Mouse (Mus musculus): ENCODE measurements at regions not wholly inside any gene's neighbourhood (a gene's known extent, or its start where the extent isn't known, plus 50 kb on each side); places are given as distances from the start of the nearest gene placed in this dataset.

DNA sequence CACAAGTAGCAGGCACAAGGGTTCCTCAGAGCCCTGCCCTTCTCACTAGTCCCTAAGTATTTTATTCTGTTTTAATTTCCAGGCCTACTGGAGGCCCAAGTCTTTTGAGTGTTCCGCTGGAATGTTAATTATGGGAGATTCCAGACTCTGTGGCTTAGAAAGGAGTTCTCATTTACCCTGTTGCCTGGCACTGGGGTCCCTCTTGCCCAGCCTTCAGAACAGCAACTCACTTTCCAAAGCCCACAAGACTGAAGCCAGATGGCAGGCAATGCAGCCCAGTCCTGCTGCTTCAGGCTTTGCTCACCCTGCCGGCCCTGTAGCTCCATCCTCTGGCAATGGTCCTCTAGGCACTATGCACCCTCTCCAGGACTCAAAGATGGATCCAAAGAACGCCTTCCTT is 84.5 kb upstream of the Lmo4 start:
- DNase-seq, result no peak
- no peaks in the 10 kb centered on the region for H3K36me3 ChIP-seq (ENCODE audit: control insufficient read depth, insufficient read depth, low read length)
- TF ChIP-seq POLR2A (IDR thresholded peaks at IDR 0.05; ENCODE audit: control insufficient read depth, extremely low read depth, insufficient read depth, low read length, poor library complexity) (no peak), CTCF (IDR thresholded peaks at IDR 0.05; ENCODE audit: borderline replicate concordance, control insufficient read depth, extremely low read depth, insufficient read depth, low read length, poor library complexity) (no peak)
- H3K27ac ChIP-seq (ENCODE audit: control insufficient read depth, insufficient read depth, low read length), result no peak overlapping the region
- H3K4me1 ChIP-seq (replicated peaks; ENCODE audit: control insufficient read depth, insufficient read depth, low read length), result no peaks in the 10 kb centered on the region
- no peak overlapping the region for H3K4me3 ChIP-seq (ENCODE audit: control insufficient read depth, insufficient read depth, low read length)
- H3K27me3 ChIP-seq (ENCODE audit: control insufficient read depth, insufficient read depth, low read length), result no peaks in the 10 kb centered on the region
- WGBS, result 94% methylated on average over 3 of the region's 3 CpGs

DNA sequence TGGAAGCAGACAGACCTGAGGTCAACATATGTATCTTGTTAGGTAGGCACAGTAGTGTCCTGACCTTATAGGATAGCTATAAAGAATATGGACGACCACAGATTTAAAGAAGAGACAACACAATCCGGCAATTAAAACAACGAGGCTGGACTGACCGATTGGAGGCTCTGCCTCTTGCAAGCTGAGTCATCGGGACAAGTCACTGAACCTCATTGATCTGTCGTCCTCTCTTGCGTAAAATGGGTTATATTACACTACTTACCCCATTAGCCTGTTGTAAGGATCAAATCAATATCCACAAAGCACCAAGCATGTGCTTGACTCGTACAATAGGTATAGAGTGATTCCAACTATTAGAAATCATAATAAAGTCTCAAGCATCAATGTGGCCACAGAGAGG is 81.1 kb upstream of the Lmo4 start:
- no peak overlapping the region for H3K27ac ChIP-seq (ENCODE audit: control insufficient read depth, insufficient read depth, low read length)
- H3K36me3 ChIP-seq (ENCODE audit: control insufficient read depth, insufficient read depth, low read length), result no peaks in the 10 kb centered on the region
- H3K4me1 ChIP-seq (replicated peaks; ENCODE audit: control insufficient read depth, insufficient read depth, low read length), result no peaks in the 10 kb centered on the region
- 97% methylated on average over 8 of the region's 8 CpGs for WGBS
- no peaks in the 10 kb centered on the region for H3K27me3 ChIP-seq (ENCODE audit: control insufficient read depth, insufficient read depth, low read length)
- TF ChIP-seq CTCF (IDR thresholded peaks at IDR 0.05; ENCODE audit: borderline replicate concordance, control insufficient read depth, extremely low read depth, insufficient read depth, low read length, poor library complexity) (no peak), POLR2A (IDR thresholded peaks at IDR 0.05; ENCODE audit: control insufficient read depth, extremely low read depth, insufficient read depth, low read length, poor library complexity) (no peak)
- DNase-seq, result no peak
- H3K4me3 ChIP-seq (ENCODE audit: control insufficient read depth, insufficient read depth, low read length), result no peak overlapping the region

DNA sequence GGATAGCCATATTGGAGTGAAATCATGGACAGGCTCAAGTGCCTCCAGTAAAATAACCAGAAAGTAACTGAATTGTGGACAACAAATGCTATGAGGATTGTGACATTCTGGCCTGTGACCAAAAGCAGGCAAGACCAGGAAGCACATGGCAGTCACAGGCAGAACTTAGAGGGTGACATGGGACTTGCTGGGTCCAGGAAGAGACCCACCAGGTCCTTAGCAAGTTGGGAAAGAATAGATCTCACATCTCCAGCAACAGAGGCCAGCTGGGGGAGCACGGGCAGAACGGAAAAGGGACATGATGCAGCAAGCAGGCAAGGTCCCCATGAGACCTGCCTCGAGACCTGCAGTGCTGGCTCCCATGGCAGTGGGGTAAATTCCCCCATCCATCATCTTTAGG is 79.3 kb upstream of the Lmo4 start:
- Histone ChIP-seq H3K27ac (ENCODE audit: control insufficient read depth, insufficient read depth, low read length) (no peak overlapping the region), H3K4me1 (replicated peaks; ENCODE audit: control insufficient read depth, insufficient read depth, low read length) (no peaks in the 10 kb centered on the region), H3K4me3 (ENCODE audit: control insufficient read depth, insufficient read depth, low read length) (no peak overlapping the region), H3K27me3 (ENCODE audit: control insufficient read depth, insufficient read depth, low read length) (no peaks in the 10 kb centered on the region), H3K36me3 (ENCODE audit: control insufficient read depth, insufficient read depth, low read length) (no peaks in the 10 kb centered on the region)
- no peak for DNase-seq
- 94% methylated on average over 3 of the region's 3 CpGs for WGBS
- TF ChIP-seq POLR2A (IDR thresholded peaks at IDR 0.05; ENCODE audit: control insufficient read depth, extremely low read depth, insufficient read depth, low read length, poor library complexity) (no peak), CTCF (IDR thresholded peaks at IDR 0.05; ENCODE audit: borderline replicate concordance, control insufficient read depth, extremely low read depth, insufficient read depth, low read length, poor library complexity) (no peak)

DNA sequence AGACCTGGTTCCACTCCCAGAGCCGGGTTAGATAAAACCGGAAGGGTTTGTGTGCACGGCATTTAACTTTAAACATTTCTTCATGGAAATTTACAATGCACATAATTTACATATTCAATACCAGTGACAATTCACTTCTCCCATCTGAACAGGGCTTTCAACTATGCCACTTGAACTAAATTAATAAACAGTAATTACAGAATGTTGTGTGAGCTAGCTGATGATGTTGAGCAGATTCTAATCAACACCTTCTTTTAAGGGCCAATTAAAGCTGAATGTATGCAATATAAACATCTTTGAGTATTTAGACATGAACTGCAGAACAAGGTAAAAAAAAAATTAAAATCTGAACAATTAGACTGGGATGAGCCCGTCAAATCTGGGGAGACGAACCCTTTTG is 68.1 kb upstream of the Lmo4 start:
- Histone ChIP-seq H3K4me3 (ENCODE audit: control insufficient read depth, insufficient read depth, low read length) (no peak overlapping the region), H3K27me3 (ENCODE audit: control insufficient read depth, insufficient read depth, low read length) (no peaks in the 10 kb centered on the region), H3K4me1 (replicated peaks; ENCODE audit: control insufficient read depth, insufficient read depth, low read length) (no peaks in the 10 kb centered on the region), H3K36me3 (ENCODE audit: control insufficient read depth, insufficient read depth, low read length) (no peaks in the 10 kb centered on the region), H3K27ac (ENCODE audit: control insufficient read depth, insufficient read depth, low read length) (no peak overlapping the region)
- TF ChIP-seq CTCF (IDR thresholded peaks at IDR 0.05; ENCODE audit: borderline replicate concordance, control insufficient read depth, extremely low read depth, insufficient read depth, low read length, poor library complexity) (no peak), POLR2A (IDR thresholded peaks at IDR 0.05; ENCODE audit: control insufficient read depth, extremely low read depth, insufficient read depth, low read length, poor library complexity) (no peak)
- no peak for DNase-seq
- 93% methylated on average over 5 of the region's 5 CpGs for WGBS

DNA sequence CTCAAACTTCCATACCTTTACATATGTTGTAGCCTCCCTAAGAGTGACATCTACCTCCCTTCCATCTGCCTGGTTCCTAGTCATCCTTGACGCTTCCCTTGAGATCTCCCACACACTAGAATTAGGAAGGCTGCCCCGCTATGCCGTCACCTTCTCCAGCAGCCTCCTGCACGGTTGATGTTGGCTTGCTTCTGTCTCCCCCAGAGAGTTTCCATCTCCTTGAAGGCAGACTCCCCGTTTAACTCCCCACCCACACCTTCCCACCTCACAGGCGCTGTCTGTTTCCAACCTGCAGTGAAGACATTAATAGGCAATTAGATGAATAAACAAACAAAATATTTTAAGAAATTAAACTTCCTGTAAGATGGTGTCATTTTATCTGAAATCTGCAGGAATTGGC is 65.2 kb upstream of the Lmo4 start:
- TF ChIP-seq POLR2A (IDR thresholded peaks at IDR 0.05; ENCODE audit: control insufficient read depth, extremely low read depth, insufficient read depth, low read length, poor library complexity) (no peak), CTCF (IDR thresholded peaks at IDR 0.05; ENCODE audit: borderline replicate concordance, control insufficient read depth, extremely low read depth, insufficient read depth, low read length, poor library complexity) (no peak)
- no peaks in the 10 kb centered on the region for H3K4me1 ChIP-seq (replicated peaks; ENCODE audit: control insufficient read depth, insufficient read depth, low read length)
- H3K36me3 ChIP-seq (ENCODE audit: control insufficient read depth, insufficient read depth, low read length), result no peaks in the 10 kb centered on the region
- DNase-seq, result no peak
- H3K4me3 ChIP-seq (ENCODE audit: control insufficient read depth, insufficient read depth, low read length), result no peak overlapping the region
- no peak overlapping the region for H3K27ac ChIP-seq (ENCODE audit: control insufficient read depth, insufficient read depth, low read length)
- WGBS, result 96% methylated on average over 6 of the region's 6 CpGs
- H3K27me3 ChIP-seq (ENCODE audit: control insufficient read depth, insufficient read depth, low read length), result no peaks in the 10 kb centered on the region

DNA sequence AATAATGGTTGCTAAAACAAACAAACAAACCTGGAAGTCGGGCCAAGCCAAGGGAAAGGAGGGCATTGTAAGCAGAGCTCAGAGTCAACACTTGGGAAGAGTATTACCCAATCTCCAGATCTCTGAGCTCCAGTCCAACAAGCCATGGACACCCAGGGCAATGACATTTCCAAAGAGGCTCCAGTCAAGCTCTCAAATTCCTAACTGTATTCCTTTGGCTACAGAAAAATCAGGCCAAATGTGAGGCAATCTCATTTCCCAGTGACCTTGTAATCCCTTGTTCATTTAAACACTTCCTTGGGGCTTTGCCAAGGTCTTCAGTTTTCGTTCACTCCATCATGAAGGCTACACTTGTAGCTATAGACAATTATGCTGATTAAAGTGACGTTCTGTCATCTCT is 59.5 kb upstream of the Lmo4 start:
- no peaks in the 10 kb centered on the region for H3K27me3 ChIP-seq (ENCODE audit: control insufficient read depth, insufficient read depth, low read length)
- H3K4me1 ChIP-seq (replicated peaks; ENCODE audit: control insufficient read depth, insufficient read depth, low read length), result peaks cover 18% of the 10 kb centered on the region
- WGBS, result 85% methylated on average over 3 of the region's 3 CpGs
- H3K27ac ChIP-seq (ENCODE audit: control insufficient read depth, insufficient read depth, low read length), result no peak overlapping the region
- H3K4me3 ChIP-seq (ENCODE audit: control insufficient read depth, insufficient read depth, low read length), result no peak overlapping the region
- TF ChIP-seq POLR2A (IDR thresholded peaks at IDR 0.05; ENCODE audit: control insufficient read depth, extremely low read depth, insufficient read depth, low read length, poor library complexity), result no peak
- no peak for TF ChIP-seq CTCF (IDR thresholded peaks at IDR 0.05; ENCODE audit: borderline replicate concordance, control insufficient read depth, extremely low read depth, insufficient read depth, low read length, poor library complexity)
- DNase-seq, result no peak
- H3K36me3 ChIP-seq (ENCODE audit: control insufficient read depth, insufficient read depth, low read length), result no peaks in the 10 kb centered on the region

DNA sequence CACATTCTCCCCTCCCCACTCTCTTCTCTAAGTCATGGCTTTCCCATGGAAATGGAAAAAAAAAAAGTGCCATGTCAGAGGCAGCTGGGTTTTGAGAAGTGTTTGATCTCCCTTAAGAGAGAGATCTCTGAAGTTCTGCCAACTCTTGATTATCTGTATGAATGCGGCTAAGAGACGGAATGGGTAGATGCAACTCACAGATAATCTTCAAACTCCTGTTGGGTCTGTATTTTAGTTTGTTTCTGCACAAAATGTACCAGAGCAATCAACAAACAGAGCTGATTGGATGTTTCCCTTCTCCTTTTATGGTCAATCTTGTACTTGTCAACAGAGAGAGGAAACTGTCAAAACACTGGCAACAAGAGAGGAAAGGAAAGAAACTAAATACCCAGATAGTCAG is 55.9 kb upstream of the Lmo4 start:
- Histone ChIP-seq H3K27ac (ENCODE audit: control insufficient read depth, insufficient read depth, low read length) (peak overlapping the region; percentile 76), H3K27me3 (ENCODE audit: control insufficient read depth, insufficient read depth, low read length) (no peaks in the 10 kb centered on the region), H3K4me3 (ENCODE audit: control insufficient read depth, insufficient read depth, low read length) (no peak overlapping the region), H3K4me1 (replicated peaks; ENCODE audit: control insufficient read depth, insufficient read depth, low read length) (peaks cover 23% of the 10 kb centered on the region), H3K36me3 (ENCODE audit: control insufficient read depth, insufficient read depth, low read length) (no peaks in the 10 kb centered on the region)
- WGBS, result 2% methylated on average over 2 of the region's 2 CpGs
- no peak for TF ChIP-seq CTCF (IDR thresholded peaks at IDR 0.05; ENCODE audit: borderline replicate concordance, control insufficient read depth, extremely low read depth, insufficient read depth, low read length, poor library complexity)
- no peak for TF ChIP-seq POLR2A (IDR thresholded peaks at IDR 0.05; ENCODE audit: control insufficient read depth, extremely low read depth, insufficient read depth, low read length, poor library complexity)
- DNase-seq, result no peak
